Mouse (Mus musculus): ENCODE measurements at regions not wholly inside any gene's neighbourhood (a gene's known extent, or its start where the extent isn't known, plus 50 kb on each side); places are given as distances from the start of the nearest gene placed in this dataset.

DNA sequence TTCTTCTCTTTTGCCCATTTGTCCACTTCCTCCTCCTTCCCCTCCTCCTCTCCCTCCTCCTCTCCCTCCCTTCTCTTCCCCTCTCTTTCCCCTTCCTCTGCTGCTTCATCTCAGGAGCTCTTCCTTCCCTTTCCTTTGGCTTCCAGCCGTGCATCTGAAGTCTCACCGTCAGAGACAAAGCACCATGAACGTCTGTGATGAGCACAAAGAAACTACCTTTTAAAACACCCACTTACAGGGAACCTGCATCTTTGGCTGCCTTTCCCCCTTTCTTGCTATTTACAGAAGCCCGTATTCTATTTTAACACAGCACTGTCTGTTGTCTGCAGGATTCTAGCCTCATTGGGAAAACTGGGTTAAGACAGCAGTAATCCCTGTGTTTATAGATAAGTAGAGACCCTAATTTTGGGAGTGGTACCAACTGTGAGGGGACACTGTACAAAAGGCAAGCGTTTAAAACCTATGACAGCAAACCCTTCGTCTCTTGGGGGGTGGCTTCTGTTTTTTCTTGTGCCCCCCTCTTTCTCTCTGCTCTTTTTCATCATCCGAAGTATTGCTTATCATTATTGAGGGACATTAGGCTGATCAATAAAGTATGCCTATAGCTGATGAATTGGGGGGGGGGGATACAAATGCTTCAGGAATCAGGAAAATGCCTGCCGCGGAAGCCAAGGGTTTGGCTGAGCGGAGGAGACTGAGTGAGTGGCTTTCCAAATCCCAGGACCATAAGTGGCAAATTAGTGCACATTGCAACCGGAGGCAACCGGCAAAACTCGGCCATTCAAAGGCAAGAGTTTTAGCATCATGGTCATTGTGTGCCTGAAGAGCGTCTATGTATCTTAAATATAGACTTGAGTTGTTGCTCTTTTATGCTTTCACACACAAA, 417.0 kb upstream of the Ubash3b start:
- Histone ChIP-seq H3K36me3 (ENCODE audit: inconsistent target) (no peaks in the 10 kb centered on the region), H3K79me2 (ENCODE audit: inconsistent target) (no peaks in the 10 kb centered on the region), H3K4me3 (ENCODE audit: inconsistent target) (no peak overlapping the region), H3K27ac (no peak overlapping the region)
- WGBS (ENCODE audit: missing documents), result 75% methylated on average over 14 of the region's 14 CpGs

DNA sequence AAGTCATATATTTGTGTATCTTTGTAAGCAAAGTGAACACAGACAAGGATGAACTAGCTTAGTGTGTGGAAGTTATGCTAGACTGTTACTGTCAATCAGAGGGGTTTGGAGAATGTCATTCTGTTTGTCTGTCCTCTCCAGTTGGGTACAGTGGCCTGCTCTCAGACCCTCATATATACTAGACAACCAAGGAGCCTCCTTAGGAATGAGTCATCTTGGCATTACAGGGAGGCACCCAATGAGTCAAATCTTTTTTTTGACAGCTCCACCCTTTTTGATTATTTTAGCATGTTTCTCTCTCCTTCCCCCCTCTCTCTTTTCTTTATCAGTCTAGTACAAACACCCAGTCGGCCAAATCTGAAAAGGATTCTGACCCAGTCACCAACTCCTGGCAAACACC, 416.3 kb upstream of the Ubash3b start:
- 50% methylated on average over 1 of the region's 1 CpGs for WGBS (ENCODE audit: missing documents)

DNA sequence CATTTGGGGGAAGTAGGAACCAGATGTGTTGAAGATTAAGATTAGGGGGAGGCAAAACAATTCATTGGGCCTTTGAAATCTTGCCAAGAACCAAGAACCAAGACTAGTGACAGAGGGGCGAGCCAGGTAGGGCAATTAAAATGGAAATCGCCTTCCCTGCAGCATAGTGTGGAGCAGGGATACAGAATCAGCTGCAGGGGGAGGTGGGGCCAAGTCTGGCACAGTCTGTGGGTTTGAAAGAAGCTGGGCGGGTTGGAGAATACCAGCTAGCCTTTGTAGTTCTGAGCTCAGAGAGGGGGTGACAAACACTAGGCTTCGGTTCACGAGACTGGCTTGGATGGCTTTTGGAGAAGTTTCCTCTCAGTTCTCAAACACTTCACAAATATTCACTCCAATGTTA, 414.3 kb upstream of the Ubash3b start:
- Histone ChIP-seq H3K79me2 (ENCODE audit: inconsistent target) (no peaks in the 10 kb centered on the region), H3K27ac (no peak overlapping the region), H3K4me3 (ENCODE audit: inconsistent target) (no peak overlapping the region), H3K36me3 (ENCODE audit: inconsistent target) (no peaks in the 10 kb centered on the region)
- 55% methylated on average over 5 of the region's 5 CpGs for WGBS (ENCODE audit: missing documents)

More for the DNA sequence above, 416.3 kb upstream of the Ubash3b start:
- H3K4me3 ChIP-seq (ENCODE audit: inconsistent target), result no peak overlapping the region
- H3K79me2 ChIP-seq (ENCODE audit: inconsistent target), result no peaks in the 10 kb centered on the region
- H3K36me3 ChIP-seq (ENCODE audit: inconsistent target), result no peaks in the 10 kb centered on the region
- no peak overlapping the region for H3K27ac ChIP-seq

DNA sequence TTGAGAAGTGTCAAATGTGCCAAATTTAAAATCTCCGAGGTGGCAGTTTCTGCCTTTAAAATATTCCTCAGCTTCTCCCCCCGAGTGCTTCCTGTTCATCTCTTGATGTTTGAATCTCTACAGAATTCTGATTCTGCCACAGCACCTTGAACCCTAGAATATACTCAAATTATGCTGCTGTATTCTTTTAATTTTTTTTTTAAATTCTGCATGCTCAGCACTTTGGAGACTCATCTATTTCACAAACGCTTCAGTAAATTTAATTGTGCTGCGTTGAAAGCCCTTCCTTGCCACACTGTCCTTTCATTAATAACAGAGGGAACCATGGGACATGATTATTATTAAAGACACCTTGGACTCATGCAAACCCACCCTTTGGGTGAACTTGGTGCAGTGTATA, 408.8 kb upstream of the Ubash3b start:
- no peaks in the 10 kb centered on the region for H3K79me2 ChIP-seq (ENCODE audit: inconsistent target)
- no peak overlapping the region for H3K27ac ChIP-seq
- WGBS (ENCODE audit: missing documents), result 92% methylated on average over 4 of the region's 4 CpGs
- H3K4me3 ChIP-seq (ENCODE audit: inconsistent target), result no peak overlapping the region
- no peaks in the 10 kb centered on the region for H3K36me3 ChIP-seq (ENCODE audit: inconsistent target)

DNA sequence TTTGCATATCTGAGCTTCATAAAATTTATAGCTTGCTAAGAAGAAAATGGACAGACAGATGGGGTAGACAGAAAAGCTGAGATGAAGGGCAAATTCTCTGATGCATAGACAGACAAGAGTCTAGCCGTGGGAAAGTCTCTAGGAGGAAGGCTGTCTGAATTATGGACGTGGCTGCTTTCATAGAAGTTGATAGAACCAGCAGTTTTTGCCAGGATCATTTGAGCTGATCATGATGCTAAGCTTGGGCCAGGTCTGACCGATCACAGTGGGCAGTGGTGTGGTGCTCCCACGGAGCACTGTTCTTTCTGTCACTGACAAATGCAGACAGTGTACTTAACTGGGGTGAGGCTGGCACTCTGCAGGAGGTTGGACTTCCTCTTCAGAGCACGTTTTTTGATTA, 405.0 kb upstream of the Ubash3b start:
- Histone ChIP-seq H3K36me3 (ENCODE audit: inconsistent target) (no peaks in the 10 kb centered on the region), H3K79me2 (ENCODE audit: inconsistent target) (no peaks in the 10 kb centered on the region), H3K4me3 (ENCODE audit: inconsistent target) (no peak overlapping the region), H3K27ac (no peak overlapping the region)
- WGBS (ENCODE audit: missing documents), result 41% methylated on average over 5 of the region's 5 CpGs

DNA sequence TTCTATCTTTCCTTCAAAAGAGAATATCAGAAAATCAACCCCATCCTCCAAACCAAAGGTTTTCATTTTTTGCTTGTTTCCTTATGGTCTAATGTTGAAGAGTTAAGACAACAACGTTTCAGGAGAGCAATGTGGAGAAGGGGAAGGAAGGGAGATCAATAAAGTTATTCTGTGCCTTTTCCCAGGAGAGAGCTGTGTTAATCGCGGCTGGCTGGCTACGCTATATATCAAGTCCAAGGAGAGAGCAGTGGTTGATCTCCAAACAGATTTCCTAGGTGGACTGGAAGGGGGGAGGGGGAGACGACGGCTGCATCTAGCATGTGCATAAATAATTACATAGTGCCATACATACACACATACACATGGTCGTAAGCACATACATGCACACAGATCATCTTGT, 404.3 kb upstream of the Ubash3b start:
- Histone ChIP-seq H3K4me3 (ENCODE audit: inconsistent target) (no peak overlapping the region), H3K36me3 (ENCODE audit: inconsistent target) (no peaks in the 10 kb centered on the region), H3K79me2 (ENCODE audit: inconsistent target) (no peaks in the 10 kb centered on the region), H3K27ac (no peak overlapping the region)
- 80% methylated on average over 7 of the region's 7 CpGs for WGBS (ENCODE audit: missing documents)

DNA sequence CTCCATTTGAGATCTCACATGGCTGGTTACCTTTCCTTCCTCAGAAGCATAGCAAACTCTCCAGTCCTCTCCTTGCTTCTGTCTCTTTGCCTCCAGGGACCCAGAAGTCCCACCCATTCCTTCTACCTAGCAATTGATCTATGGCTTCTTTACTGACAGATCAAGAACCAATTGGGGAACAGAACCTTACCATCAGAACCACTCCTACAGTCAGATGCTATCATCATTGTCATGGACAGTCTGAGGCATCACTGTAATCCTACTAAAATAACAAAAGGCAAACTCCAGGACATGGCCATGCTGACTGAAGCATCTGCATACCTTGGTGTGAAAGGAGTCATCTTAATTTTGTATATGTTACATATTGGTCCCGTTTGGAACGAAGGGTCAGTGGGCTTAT, 401.9 kb upstream of the Ubash3b start:
- no peak overlapping the region for H3K4me3 ChIP-seq (ENCODE audit: inconsistent target)
- 97% methylated on average over 2 of the region's 2 CpGs for WGBS (ENCODE audit: missing documents)
- H3K79me2 ChIP-seq (ENCODE audit: inconsistent target), result no peaks in the 10 kb centered on the region
- H3K36me3 ChIP-seq (ENCODE audit: inconsistent target), result no peaks in the 10 kb centered on the region
- H3K27ac ChIP-seq, result no peak overlapping the region

DNA sequence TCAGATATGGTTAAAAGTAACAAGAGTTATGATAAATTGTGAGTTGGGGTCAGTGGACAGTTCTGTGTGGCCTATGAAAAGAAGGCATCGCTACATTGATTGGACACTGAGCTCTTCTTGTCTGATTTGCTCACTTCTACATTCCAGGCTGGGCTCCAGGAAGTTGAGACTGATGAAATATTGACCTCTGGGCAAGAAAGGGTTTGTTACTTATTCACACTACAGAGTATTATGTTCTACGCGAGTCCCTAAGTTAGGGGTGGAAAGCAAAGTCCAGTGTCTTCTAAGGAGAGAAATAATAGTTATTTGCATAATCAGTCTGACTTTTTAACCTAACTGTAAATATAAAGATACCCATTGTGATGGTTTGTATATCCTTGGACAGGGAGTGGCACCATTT, 397.0 kb upstream of the Ubash3b start:
- no peaks in the 10 kb centered on the region for H3K79me2 ChIP-seq (ENCODE audit: inconsistent target)
- H3K4me3 ChIP-seq (ENCODE audit: inconsistent target), result no peak overlapping the region
- no peak overlapping the region for H3K27ac ChIP-seq
- H3K36me3 ChIP-seq (ENCODE audit: inconsistent target), result no peaks in the 10 kb centered on the region
- 100% methylated on average over 3 of the region's 3 CpGs for WGBS (ENCODE audit: missing documents)

DNA sequence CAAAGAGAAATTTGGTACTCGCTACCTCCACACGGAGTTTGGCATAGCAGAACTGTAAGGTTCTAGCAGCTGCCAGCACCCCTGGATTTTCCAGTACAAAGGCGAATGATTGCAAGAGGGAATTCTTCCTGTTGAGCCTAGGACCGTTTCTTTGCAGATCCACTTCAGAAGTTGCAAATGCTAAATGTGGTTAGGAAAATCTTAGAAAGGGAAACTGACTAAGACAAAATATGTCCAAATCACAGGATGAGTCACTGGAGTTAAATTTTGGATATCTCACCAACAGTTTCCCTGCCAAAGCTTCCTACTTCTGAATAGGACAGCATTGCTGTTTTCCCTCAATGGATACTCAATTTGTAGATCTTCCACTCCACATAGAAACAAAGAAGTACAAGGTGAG, 395.4 kb upstream of the Ubash3b start:
- H3K36me3 ChIP-seq (ENCODE audit: inconsistent target), result no peaks in the 10 kb centered on the region
- H3K79me2 ChIP-seq (ENCODE audit: inconsistent target), result no peaks in the 10 kb centered on the region
- H3K4me3 ChIP-seq (ENCODE audit: inconsistent target), result no peak overlapping the region
- 81% methylated on average over 4 of the region's 4 CpGs for WGBS (ENCODE audit: missing documents)
- no peak overlapping the region for H3K27ac ChIP-seq

DNA sequence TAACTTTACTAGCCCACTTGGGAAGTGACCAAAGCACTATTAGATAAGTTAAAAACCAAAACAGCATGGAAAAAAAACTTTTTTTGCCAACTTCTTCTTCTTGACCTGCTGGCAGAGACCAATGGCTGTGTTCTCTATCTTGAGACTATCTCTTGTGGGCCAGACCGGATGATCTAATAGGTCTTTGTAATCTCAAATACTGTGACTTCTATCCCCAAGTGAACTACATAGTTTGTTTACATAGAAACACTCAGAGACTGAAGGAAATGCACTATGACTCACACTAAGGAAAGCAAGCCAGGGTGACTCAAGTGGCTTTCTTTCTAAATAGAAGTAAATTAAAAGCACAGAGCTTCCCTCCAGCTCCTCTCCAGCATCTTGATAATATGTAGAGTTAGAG, 384.3 kb upstream of the Ubash3b start:
- Histone ChIP-seq H3K36me3 (ENCODE audit: inconsistent target) (no peaks in the 10 kb centered on the region), H3K27ac (no peak overlapping the region), H3K4me3 (ENCODE audit: inconsistent target) (no peak overlapping the region), H3K79me2 (ENCODE audit: inconsistent target) (no peaks in the 10 kb centered on the region)
- WGBS (ENCODE audit: missing documents), result 85% methylated on average over 1 of the region's 1 CpGs

DNA sequence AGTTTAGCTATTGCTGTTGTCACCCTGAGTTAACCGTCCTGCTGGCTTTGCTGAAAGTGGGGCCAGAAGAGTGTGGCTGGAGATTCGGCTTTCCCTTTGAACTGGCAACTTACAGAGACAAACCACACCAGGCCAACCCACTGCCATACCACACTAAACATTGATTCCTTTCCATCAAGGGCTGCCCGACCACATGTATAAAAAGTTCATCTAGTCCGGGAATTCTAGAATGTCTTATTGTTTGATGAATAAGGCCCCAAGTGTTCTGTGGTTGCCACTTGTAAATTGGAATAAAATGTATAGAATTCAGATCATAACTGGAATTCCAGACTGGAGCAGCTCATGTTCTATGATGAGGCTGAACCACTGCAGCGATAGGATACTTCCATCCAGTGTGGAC, 381.0 kb upstream of the Ubash3b start:
- Histone ChIP-seq H3K36me3 (ENCODE audit: inconsistent target) (no peaks in the 10 kb centered on the region), H3K27ac (no peak overlapping the region), H3K4me3 (ENCODE audit: inconsistent target) (no peak overlapping the region), H3K79me2 (ENCODE audit: inconsistent target) (no peaks in the 10 kb centered on the region)
- 96% methylated on average over 5 of the region's 5 CpGs for WGBS (ENCODE audit: missing documents)

DNA sequence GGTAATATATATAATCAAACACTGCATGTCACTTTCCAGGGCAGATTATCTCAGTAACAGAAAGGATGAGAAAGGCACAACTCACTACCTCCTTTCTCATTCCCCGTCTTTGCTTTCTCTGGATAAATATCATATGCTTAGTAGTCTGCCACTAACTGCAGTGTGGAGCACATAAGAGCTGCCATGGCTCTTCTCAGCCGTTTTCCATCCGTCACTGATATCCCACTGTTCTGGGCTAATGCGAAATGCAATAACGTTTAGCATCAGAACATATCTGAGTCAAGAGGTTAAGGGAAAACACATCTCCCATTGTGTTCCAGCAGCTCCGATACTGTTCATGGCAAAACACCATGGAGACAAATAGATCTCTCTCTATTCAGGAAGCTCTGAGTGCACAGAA, 379.8 kb upstream of the Ubash3b start:
- H3K79me2 ChIP-seq (ENCODE audit: inconsistent target), result no peaks in the 10 kb centered on the region
- no peaks in the 10 kb centered on the region for H3K36me3 ChIP-seq (ENCODE audit: inconsistent target)
- no peak overlapping the region for H3K27ac ChIP-seq
- 90% methylated on average over 6 of the region's 6 CpGs for WGBS (ENCODE audit: missing documents)
- H3K4me3 ChIP-seq (ENCODE audit: inconsistent target), result no peak overlapping the region

DNA sequence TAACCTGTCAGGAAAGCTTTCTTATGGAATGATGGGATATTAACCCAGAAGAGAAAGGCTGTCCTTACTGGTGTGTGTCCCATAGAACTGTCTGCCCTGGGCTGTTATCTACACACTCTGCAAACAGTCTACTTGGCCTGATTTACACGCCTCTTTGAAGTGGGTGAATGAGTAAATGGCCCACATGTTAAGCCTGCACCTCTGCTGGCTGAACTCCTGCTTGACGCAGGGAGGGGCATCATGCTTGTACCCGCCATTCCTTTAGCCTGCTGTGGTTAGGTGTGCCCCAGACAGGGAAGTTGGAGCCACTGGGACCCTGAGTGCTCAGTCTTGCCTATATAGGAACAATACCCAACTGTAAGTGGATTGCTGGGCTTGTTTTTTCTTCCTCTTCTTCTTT, 371.3 kb upstream of the Ubash3b start:
- H3K4me3 ChIP-seq (ENCODE audit: inconsistent target), result no peak overlapping the region
- H3K36me3 ChIP-seq (ENCODE audit: inconsistent target), result no peaks in the 10 kb centered on the region
- no peak overlapping the region for H3K27ac ChIP-seq
- H3K79me2 ChIP-seq (ENCODE audit: inconsistent target), result no peaks in the 10 kb centered on the region
- WGBS (ENCODE audit: missing documents), result 44% methylated on average over 3 of the region's 3 CpGs

DNA sequence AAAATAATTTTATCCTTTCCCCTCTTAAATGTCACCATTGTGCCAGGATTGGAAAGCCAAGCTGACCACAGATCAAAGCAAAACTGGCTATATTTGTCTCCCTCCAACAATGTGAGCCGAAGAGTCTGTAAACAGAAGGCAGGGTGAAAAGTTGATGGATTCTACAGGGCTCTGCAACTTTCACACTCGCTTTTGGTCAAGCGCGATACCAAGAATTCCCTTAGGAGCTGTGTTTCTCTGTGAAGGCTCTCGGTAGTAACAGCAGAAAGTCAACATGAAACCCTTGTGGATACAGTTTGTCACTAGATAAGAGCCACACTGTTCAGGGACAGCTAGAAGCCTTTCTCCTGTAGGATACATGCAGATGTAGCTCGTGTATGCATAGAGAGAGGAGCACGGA, 370.8 kb upstream of the Ubash3b start:
- 87% methylated on average over 7 of the region's 7 CpGs for WGBS (ENCODE audit: missing documents)
- H3K79me2 ChIP-seq (ENCODE audit: inconsistent target), result no peaks in the 10 kb centered on the region
- no peaks in the 10 kb centered on the region for H3K36me3 ChIP-seq (ENCODE audit: inconsistent target)
- H3K4me3 ChIP-seq (ENCODE audit: inconsistent target), result no peak overlapping the region
- H3K27ac ChIP-seq, result no peak overlapping the region

DNA sequence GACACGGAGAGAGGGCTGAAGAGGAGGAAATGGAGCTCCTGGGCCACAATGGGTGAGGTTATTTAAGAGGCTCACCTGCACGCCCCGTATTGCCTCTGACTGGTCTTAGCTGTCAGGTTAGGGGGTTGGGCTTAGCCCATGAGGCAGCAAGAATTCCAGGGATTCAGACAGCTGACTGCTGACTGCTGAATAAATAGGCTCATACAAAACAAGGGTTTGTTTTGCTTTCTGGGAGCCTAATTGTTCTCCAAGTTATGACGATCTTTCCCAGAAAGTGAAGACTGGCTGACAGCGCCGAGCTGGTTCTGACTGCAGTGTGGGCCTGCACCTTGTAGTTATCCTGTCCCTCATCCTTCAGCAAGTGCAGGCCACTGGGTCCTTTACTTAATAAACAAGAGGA, 370.1 kb upstream of the Ubash3b start:
- H3K79me2 ChIP-seq (ENCODE audit: inconsistent target), result no peaks in the 10 kb centered on the region
- H3K36me3 ChIP-seq (ENCODE audit: inconsistent target), result no peaks in the 10 kb centered on the region
- no peak overlapping the region for H3K4me3 ChIP-seq (ENCODE audit: inconsistent target)
- no peak overlapping the region for H3K27ac ChIP-seq
- 96% methylated on average over 6 of the region's 6 CpGs for WGBS (ENCODE audit: missing documents)

DNA sequence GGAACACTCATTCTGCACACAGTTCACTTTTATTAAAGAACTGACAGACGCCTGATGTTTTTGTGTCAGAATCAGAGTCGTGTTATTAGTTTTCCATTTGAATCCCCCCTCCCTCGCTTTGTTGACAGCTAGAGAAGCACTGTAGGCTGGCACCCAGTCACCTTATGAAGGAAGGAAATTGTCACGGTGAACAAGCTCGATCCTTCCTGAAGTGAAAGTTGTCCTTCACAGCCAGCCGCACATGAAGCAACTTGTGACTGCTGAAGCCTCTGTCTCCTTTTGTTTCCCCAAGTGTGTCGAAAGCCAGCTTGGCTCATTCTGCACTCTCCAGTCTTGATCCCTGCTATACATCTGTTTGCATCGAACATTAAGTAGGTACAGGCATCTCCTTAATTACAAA, 364.6 kb upstream of the Ubash3b start:
- H3K4me3 ChIP-seq (ENCODE audit: inconsistent target), result no peak overlapping the region
- H3K79me2 ChIP-seq (ENCODE audit: inconsistent target), result no peaks in the 10 kb centered on the region
- no peak overlapping the region for H3K27ac ChIP-seq
- 6% methylated on average over 8 of the region's 8 CpGs for WGBS (ENCODE audit: missing documents)
- H3K36me3 ChIP-seq (ENCODE audit: inconsistent target), result no peaks in the 10 kb centered on the region

All from macrophage (primary cell).